Mouse (Mus musculus) c-Kit-positive CD71-negative TER-119-negative erythroid progenitor cells, embryonic 14.5 days (primary cell): ENCODE results near the gene Rbp2.

Experiments used
- DNase-seq: peaks from one replicate; pipeline ENCODE4 v3.0.0-alpha.2; 2013; ENCODE audit warnings: low read depth

The Rbp2 gene

GRCm38 (mm10) chr9:98485815-98486214 is at the start of gene Rbp2:
TSS of gene Rbp2 (plus strand) at chr9:98486115.
- DNase-seq: no peak

GRCm38 (mm10) chr9:98437819-98438218 is 48.1 kb upstream of the Rbp2 start:
- no peak for DNase-seq

- no peak for DNase-seq
Observed at GRCm38 (mm10) chr9:98439091-98439490, 46.8 kb upstream of the Rbp2 start.

- peak; percentile 40 for DNase-seq
Observed at GRCm38 (mm10) chr9:98442638-98443037, 43.3 kb upstream of the Rbp2 start.

- DNase-seq: no peak
Observed at GRCm38 (mm10) chr9:98445359-98446149, 40.4 kb upstream of the Rbp2 start.

GRCm38 (mm10) chr9:98450976-98451375 is 34.9 kb upstream of the Rbp2 start:
- no peak for DNase-seq

GRCm38 (mm10) chr9:98466709-98467108 is 19.2 kb upstream of the Rbp2 start:
- DNase-seq: no peak

- no peak for DNase-seq
Observed at GRCm38 (mm10) chr9:98480172-98480749, 5.7 kb upstream of the Rbp2 start.

- DNase-seq: no peak
Observed at GRCm38 (mm10) chr9:98482256-98482655, 3.7 kb upstream of the Rbp2 start.

- DNase-seq: no peak
Observed at GRCm38 (mm10) chr9:98485020-98485419, 895 bp upstream of the Rbp2 start.

- no peak for DNase-seq
Observed at GRCm38 (mm10) chr9:98487273-98487672, 1.4 kb downstream of the Rbp2 start.

GRCm38 (mm10) chr9:98489532-98489931 is 3.6 kb downstream of the Rbp2 start:
- peak; percentile 51 for DNase-seq

- DNase-seq: no peak
Observed at GRCm38 (mm10) chr9:98490128-98490527, 4.2 kb downstream of the Rbp2 start.

- no peak for DNase-seq
Observed at GRCm38 (mm10) chr9:98491071-98491470, 5.2 kb downstream of the Rbp2 start.

- DNase-seq: peak; percentile 8
Observed at GRCm38 (mm10) chr9:98492212-98492611, 6.3 kb downstream of the Rbp2 start.

- no peak for DNase-seq
Observed at GRCm38 (mm10) chr9:98492821-98493220, 6.9 kb downstream of the Rbp2 start.

- no peak for DNase-seq
Observed at GRCm38 (mm10) chr9:98497157-98497556, 11.2 kb downstream of the Rbp2 start.

GRCm38 (mm10) chr9:98497990-98498389 is 12.1 kb downstream of the Rbp2 start:
- no peak for DNase-seq

GRCm38 (mm10) chr9:98498717-98499268 is 12.9 kb downstream of the Rbp2 start:
- DNase-seq: no peak

- DNase-seq: no peak
Observed at GRCm38 (mm10) chr9:98499601-98500000, 13.7 kb downstream of the Rbp2 start.

- no peak for DNase-seq
Observed at GRCm38 (mm10) chr9:98507480-98507879, 21.6 kb downstream of the Rbp2 start.

GRCm38 (mm10) chr9:98510363-98511055 is 24.6 kb downstream of the Rbp2 start:
- DNase-seq: no peak

- no peak for DNase-seq
Observed at GRCm38 (mm10) chr9:98523872-98524271, 38.0 kb downstream of the Rbp2 start.
